Comparison of ENCODE assay signal across 9 mouse cellular contexts in genomic region chr4:114925917-114926312, GRCm38 (mm10). TPM values are rescaled to one million over a fixed set of nuclear protein-coding genes. Genes with fewer than 3 reads are reported as not detected.
DNase-seq lines count a peak whose midpoint lies in the region; ATAC-seq and TF ChIP-seq lines count a peak whose summit lies in the region.
"Had no signal": no experiment of that assay in that cellular context is flagged by ENCODE, and none has a peak within 500 bp of the region (broad histone marks: within the 10 kb centered on the region; RNA-seq: fewer than 3 reads in every experiment).

Foxe3 (minus strand) TSS chr4:114926013.

- H3K9ac ChIP-seq in heart, embryonic 15.5 days: no peak within 1 kb of the TSS
- peak within 1 kb of the TSS; percentile 25; the same call in 1 of the 2 replicates for H3K9ac ChIP-seq in ES-E14 (ENCODE audit: insufficient read depth, low read depth, low read length, poor library complexity, severe bottlenecking)
- H3K9ac ChIP-seq in liver, embryonic 16.5 days (ENCODE audit: low read depth, low read length): no peak within 1 kb of the TSS

- H3K4me3 ChIP-seq in heart, embryonic 15.5 days: peak within 1 kb of the TSS; percentile 42
- peak within 1 kb of the TSS; percentile 59 to 61; a peak in 3 of 4 replicates for H3K4me3 ChIP-seq in ES-E14 (ENCODE audit: insufficient read depth in 1 of 2, low read depth in 1 of 2, low read length in 2 of 2, poor library complexity in 1 of 2, severe bottlenecking in 1 of 2)
- peak within 1 kb of the TSS; percentile 53 for H3K4me3 ChIP-seq in hindbrain, embryonic 10.5 days
- peak within 1 kb of the TSS; percentile 33 for H3K4me3 ChIP-seq in liver, embryonic 16.5 days (ENCODE audit: low read depth, low read length)

- no peak for ATAC-seq in heart, embryonic 15.5 days (replicated peaks; ENCODE audit: insufficient number of reproducible peaks, insufficient read depth, low FRiP score, low read depth)
- no peak for ATAC-seq in liver, embryonic 16.5 days (ENCODE audit: low read depth)

- H3K4me1 ChIP-seq in heart, embryonic 15.5 days (replicated peaks): peaks cover 14% of the 10 kb centered on the region
- H3K4me1 ChIP-seq in ES-E14 (ENCODE audit: control insufficient read depth in 2 of 2, insufficient read depth in 2 of 2, low read length in 2 of 2, poor library complexity in 1 of 2): no peaks in the 10 kb centered on the region
- peaks cover 22% of the 10 kb centered on the region for H3K4me1 ChIP-seq in hindbrain, embryonic 10.5 days (replicated peaks)
- peaks cover 4% of the 10 kb centered on the region; the same call in 1 of the 2 replicates for H3K4me1 ChIP-seq in liver, embryonic 16.5 days (ENCODE audit: control insufficient read depth, low read depth, low read length)

- H3K4me2 ChIP-seq in heart, embryonic 15.5 days: peak within 1 kb of the TSS; percentile 73
- peak within 1 kb of the TSS; percentile 48 for H3K4me2 ChIP-seq in liver, embryonic 16.5 days (ENCODE audit: low read depth, low read length)

- peaks cover 90% of the 10 kb centered on the region for H3K27me3 ChIP-seq in heart, embryonic 15.5 days
- peaks cover 97% of the 10 kb centered on the region for H3K27me3 ChIP-seq in hindbrain, embryonic 10.5 days (ENCODE audit: insufficient read depth, poor library complexity, severe bottlenecking)
- peaks cover 58% of the 10 kb centered on the region for H3K27me3 ChIP-seq in liver, embryonic 16.5 days (ENCODE audit: control insufficient read depth, insufficient read depth, low read depth, low read length)

- intact Hi-C loops in heart, postnatal 36 days (cut with DNase I): no loop called here

- DNase-seq in heart, postnatal 36 days: no peak
- DNase-seq in ES-E14 (ENCODE audit: low read depth, low spot score): no peak
- no peak for DNase-seq in hindbrain, embryonic 10.5 days (ENCODE audit: low spot score)
- no peak for DNase-seq in adrenal gland, postnatal 14 days
- DNase-seq in frontal cortex, postnatal 25 days (ENCODE audit: low spot score in 2 of 2): no peak
- no peak for DNase-seq in gastrocnemius, adult 8-10 months (ENCODE audit: low spot score in 2 of 2)

- WGBS in heart, embryonic 15.5 days: 3% methylated on average over 25 of the region's 25 CpGs
- 3% methylated on average over 25 of the region's 25 CpGs for WGBS in hindbrain, embryonic 10.5 days
- 2% methylated on average over 25 of the region's 25 CpGs for WGBS in liver, embryonic 16.5 days (ENCODE audit: insufficient replicate concordance)

- no peak within 1 kb of the TSS for H3K27ac ChIP-seq in heart, embryonic 15.5 days
- no peak within 1 kb of the TSS for H3K27ac ChIP-seq in ES-E14 (ENCODE audit: insufficient read depth, low read depth, low read length, poor library complexity, severe bottlenecking)
- H3K27ac ChIP-seq in hindbrain, embryonic 10.5 days: peak within 1 kb of the TSS; percentile 62; the same call in 1 of the 2 replicates
- H3K27ac ChIP-seq in liver, embryonic 16.5 days (ENCODE audit: low read length): no peak within 1 kb of the TSS

- no peaks in the 10 kb centered on the region for H3K9me3 ChIP-seq in heart, embryonic 15.5 days (replicated peaks)
- no peaks in the 10 kb centered on the region for H3K9me3 ChIP-seq in ES-E14 (ENCODE audit: control insufficient read depth, insufficient read depth, low read depth, low read length)
- H3K9me3 ChIP-seq in hindbrain, embryonic 10.5 days: no peaks in the 10 kb centered on the region
- no peaks in the 10 kb centered on the region for H3K9me3 ChIP-seq in liver, embryonic 16.5 days (replicated peaks; ENCODE audit: control insufficient read depth, low read length)

- no peaks in the 10 kb centered on the region for H3K36me3 ChIP-seq in heart, embryonic 15.5 days
- H3K36me3 ChIP-seq in ES-E14 (ENCODE audit: control insufficient read depth, insufficient read depth, low read length, poor library complexity, severe bottlenecking): no peaks in the 10 kb centered on the region
- no peaks in the 10 kb centered on the region for H3K36me3 ChIP-seq in hindbrain, embryonic 10.5 days
- H3K36me3 ChIP-seq in liver, embryonic 16.5 days (ENCODE audit: control insufficient read depth, insufficient read depth): no peaks in the 10 kb centered on the region

- in situ Hi-C loops in ES-E14 (cut with MboI; ENCODE audit: low sequenced_read_pairs in 2 of 2, unreplicated experiment in 2 of 2): no loop called here

TF ChIP-seq in ES-E14, 5 proteins besides CTCF, POLR2A, EP300 and RAD21:
- TF ChIP-seq CHD2 (IDR thresholded peaks at IDR 0.05; ENCODE audit: low read depth, low read length): no peak

RNA-seq across cellular contexts. Expression of gene Foxe3, which starts in this region (rescaled TPM):
- polyA plus RNA-seq in heart, embryonic 15.5 days (2015; fragmentation: Nextera tagmentation; extraction: Ambion mirVana): not detected in 2 replicates
- total RNA-seq in heart, postnatal 36 days (2021): not detected
- not detected in 2 replicates for total RNA-seq in ES-E14 (2012; rRNA removed)
- polyA plus RNA-seq in hindbrain, embryonic 10.5 days (2016; fragmentation: Nextera tagmentation; extraction: Ambion mirVana): 0.18 and 0.51 TPM in 2 replicates
- polyA plus RNA-seq in liver, embryonic 16.5 days (2015; fragmentation: Nextera tagmentation; extraction: Ambion mirVana): not detected in 2 replicates
- total RNA-seq in adrenal gland, postnatal 14 days (2021): not detected in 2 replicates
- not detected for total RNA-seq in gastrocnemius, adult 8-10 months (2022)
- polyA plus RNA-seq: gonadal fat pad, adult 2 months had no signal
